Mouse (Mus musculus) adrenal gland, adult (tissue): ENCODE measurements around the gene Sh3glb2.

ENCODE experiments used
- DNase-seq, 2 experiments: peaks; one replicate each; pipeline ENCODE4 v3.0.0; 2022 to 2023; ENCODE audit warnings: low spot score in 1 of 2; ENCODE audit not compliant: inconsistent age in 2 of 2

Sh3glb2 gene

DNA sequence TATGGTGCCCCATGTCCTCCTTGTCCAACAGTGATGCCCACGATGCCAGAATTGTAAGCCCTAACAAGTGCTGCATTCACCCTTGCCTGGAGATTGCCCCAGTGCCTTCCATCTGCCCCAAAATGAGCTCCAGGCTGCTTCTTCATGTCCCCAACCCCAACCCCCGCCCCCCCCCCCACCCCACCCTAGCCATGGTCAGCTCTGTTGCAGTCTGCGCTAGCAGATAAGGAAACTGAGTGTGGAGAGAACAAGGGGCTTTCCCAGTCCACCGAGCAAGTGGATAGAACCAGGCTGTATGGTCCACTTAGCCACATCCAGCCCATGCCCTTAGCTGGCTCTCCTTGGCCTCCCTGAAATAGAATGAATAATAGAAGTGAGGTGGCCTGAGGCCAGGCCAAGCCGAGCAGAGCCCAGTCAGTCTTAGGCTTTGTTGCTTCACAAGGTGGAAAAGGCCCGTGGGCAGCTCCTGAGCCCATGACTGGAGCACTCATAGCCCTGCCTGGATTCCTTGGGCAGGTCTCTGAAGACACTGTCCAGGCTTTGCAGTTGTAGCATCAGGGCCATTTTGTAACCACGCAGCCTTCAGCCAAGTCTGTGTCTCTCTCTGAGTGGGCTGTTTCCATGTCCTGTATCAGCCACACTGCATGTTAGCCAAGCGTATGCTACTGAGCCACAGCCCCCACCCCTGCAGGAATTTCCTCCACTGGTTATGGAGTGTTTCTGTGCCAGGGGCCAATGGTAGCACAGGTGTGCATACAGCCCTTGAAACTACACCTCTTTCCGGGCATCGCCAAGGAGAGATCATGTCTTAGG, 21.6 kb upstream of the Sh3glb2 start:
- peak in 1 of 2 experiments; percentile 62 for DNase-seq

DNA sequence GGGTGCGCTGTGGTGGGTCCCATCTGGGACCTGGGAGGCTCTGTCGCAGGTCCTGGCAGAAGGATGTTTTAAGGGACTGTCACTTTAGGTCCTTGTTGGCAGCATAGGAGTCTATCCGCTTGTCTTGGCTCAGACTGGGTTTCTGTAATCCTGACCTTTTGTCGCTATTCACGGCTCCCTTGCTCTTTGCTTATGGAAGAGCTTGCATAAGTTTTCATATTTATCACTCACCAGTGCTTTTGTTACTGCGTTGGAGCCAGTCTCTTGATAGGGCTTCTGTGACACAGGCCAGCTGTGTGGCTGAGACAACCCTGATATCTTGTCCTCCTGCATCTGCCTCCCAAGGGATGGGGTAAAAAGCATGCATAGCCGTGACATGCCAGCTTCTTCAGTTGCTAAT, 20.2 kb upstream of the Sh3glb2 start:
- peak in 1 of 2 experiments; percentile 49 for DNase-seq

DNA sequence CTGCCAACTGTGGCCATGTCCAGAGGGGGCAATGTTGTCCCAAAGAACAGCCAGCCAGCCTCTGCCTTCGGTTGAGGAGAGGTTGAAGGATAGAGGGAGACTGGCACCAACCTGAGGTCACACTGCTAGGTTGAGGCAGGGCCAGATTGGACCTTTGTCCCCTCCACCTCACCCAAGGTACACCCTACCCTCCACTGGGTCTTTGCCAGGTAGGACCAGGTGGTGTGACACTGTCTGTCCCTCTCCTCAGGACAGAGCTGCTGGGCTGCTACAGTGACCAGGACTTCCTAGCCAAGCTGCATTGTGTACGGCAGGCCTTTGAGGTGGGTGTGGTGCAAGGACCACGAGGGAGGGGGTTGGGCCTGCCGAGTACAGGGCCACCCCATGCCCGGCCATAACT, 18.6 kb upstream of the Sh3glb2 start:
- DNase-seq, result no peak

DNA sequence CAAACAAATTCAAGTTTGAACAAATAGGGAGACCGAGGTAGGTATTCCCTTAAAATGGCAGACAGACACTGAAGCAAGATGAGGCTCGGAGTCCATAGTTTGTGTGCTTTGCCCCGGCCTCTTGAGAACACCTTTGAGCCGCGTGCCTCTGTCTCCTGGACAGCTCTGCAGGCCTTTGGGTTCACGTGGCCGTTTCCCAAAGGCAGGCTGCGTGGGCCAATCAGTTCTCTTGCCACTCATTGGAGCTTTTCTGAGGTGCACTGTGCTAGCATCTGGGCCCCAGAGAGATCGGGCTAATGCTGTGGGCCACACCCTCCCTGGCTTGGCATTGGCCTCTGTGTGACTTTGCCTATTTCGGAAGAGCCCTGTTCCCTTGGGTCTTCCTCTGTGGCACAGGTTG, 16.8 kb upstream of the Sh3glb2 start:
- DNase-seq, result peak in 1 of 2 experiments; percentile 40

DNA sequence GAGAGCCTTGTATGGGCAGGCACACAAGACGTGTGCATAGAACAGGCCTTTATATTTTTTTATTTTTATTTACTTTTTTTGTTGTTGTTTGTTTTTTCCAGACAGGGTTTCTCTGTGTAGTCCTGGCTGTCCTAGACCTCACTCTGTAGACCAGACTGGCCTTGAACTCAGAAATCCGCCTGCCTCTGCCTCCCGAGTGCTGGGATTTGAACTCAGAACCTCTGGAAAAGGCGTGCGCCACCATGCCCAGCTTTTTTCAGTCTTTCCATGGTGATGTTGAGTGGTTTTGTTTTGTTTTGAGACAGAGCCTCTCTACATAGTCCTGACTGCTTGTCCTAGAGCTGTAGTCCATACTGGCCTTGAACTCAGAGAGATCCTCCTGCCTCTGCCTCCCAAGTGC, 13.6 kb upstream of the Sh3glb2 start:
- DNase-seq, result no peak

DNA sequence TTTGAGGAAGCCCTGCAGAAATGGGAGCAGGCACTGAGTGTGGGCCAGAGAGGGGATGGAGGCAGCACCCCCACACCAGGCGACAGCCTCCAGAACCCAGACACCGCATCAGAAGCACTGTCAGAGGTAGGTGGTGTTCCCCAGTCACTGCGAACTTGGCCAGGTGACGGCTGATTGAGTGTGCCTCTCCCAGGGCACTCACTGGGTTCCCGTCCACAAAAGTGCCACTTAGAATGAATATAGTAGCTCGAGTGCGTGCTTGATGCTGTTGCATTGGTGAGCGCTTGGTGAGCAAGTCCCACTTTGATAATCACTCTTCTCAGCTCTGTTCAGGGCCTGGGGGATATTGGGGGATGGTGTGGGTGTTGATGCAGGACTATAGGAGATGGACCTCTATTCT, 12.4 kb upstream of the Sh3glb2 start:
- no peak for DNase-seq

DNA sequence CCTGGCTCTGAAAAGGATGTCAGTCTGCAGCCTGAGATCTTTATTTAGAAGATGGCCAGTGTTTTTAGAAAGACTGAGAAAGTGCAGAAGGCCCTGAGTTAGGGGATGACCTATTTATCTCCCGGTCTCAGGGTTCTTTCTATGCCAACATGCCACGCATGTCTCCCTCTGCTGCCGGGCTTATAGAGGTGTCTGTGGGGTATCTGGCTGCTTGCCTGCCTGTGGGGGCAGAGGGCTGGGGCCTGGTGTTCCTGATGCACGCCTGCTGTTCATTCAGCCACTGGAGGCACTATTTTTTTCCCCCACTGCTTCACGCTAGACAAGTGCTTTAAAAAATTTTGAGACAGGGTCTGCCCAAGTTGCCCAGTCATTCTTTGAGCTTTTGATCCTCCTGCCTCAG, 7.1 kb upstream of the Sh3glb2 start:
- DNase-seq, result no peak

DNA sequence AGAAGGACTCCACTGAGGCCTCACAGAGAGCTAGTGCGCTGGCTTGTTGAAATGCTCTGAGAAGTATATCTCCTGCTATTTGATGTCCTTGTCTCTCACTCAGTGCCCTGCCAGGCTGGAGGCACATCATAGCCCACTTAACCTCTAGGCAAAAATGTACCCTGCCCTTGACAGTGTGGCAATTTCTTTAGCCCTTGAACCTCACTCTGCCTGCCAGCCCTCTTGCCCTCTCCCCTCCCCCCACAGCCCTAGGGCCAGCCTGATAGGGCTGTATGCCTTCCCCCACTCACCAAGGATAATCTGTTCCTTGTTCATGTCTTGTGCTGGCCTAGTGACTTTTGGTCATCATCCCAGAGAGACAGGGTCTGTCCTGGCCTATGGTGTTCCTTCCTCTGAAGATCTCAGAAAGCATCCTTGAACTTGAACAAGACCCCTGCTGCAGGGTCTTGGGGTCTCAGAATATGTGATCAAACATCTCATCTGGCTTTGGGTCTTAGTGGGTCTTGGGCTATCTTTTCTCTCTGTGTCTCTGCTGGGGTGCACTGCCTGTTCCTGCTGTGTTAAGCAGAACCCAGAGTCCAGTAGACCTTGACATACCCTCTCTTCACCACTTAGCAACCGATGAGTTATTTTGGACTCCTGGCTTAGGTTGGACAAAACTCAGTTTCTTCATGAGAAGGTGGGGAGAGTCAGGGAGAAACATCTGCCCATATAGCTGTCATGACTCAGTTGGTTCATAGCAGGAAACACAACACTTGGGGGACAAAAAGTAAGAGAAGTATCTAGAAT, 6.3 kb upstream of the Sh3glb2 start:
- peak; percentile 41 to 75 for DNase-seq

DNA sequence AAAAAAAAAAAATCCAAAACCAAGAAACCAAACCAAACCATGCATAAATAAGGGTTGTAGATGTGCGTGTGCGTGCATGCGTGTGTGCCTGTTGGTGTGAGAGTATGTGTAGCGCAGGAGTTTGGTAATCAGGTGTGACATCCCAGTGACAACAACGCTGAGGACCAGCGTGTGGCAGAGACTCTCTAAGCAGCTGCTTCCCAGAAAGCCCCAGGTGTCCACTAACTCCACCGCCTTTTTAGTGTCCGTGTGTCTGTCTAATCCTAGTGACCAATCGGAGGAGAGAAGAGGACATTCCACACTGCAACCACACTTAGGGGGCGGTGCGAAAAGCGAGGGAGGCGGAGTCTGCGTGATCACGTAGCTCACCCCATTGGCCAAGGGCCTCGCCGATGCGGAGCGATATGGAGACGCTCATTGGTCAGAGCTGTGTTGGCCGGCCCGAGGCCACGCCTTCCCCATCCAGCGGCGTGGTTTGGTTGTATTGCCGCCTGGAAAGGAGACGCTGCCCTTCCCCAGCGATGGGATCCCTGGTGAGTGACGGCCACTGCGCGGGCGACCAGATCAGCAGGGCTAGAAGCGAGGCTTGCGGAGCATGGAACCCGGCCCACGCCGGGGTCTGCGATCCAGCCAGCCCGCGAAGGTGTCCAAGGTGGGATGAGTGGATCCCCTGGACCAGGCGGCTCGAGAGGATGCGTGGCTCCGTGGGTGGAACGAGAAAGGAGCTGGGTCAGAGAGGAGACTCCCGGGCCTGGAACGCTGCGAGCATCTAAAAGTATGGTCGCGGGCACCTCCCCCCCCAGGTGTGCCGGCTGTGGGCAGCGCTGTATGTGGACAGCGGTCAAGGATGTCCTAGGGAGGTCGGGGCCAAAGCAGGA, 4.9 kb upstream of the Sh3glb2 start, which contains the start of gene Miga2:
TSS of gene Miga2 (plus strand) at position 461 of the 878 bp plus-strand sequence.
- peak; percentile 99 to 100 for DNase-seq

DNA sequence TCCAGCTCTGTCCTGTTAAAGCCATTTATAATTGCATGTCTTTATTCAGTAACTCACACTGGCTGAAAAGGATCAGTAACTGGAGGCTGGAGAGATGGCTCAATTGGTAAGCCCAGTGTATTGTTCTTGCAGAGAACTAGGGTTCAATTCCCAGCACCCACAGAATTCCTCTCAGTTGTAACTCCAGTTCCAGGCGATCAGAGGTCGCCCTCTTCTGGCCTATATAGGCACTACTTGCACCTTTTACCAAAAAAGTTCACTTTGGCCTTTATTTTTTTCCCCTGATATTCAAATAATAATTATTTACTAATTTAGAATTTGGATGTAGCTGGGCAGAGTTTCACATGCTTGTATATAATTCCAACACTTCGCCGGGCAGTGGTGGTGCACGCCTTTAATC, 3.7 kb upstream of the Sh3glb2 start:
- no peak for DNase-seq

DNA sequence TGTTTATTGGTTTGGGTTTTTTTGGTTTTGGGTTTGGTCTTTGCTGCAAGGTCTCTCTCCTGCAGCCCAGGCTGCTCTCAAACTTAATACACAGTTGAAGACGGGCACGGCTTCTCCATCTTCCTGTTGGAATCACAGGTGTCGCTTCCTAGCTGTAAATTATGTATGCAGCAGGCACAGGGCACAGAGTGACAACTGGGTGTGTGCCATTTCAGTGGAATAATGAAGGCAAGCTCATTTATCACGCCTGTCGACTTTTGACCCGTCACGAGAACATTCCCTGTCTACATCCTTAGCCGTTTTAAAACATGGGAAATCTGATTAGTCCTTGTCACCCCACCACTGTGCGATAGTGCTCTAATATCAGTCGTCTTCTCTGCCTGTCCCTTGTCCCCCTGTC, 1.5 kb upstream of the Sh3glb2 start:
- no peak for DNase-seq

DNA sequence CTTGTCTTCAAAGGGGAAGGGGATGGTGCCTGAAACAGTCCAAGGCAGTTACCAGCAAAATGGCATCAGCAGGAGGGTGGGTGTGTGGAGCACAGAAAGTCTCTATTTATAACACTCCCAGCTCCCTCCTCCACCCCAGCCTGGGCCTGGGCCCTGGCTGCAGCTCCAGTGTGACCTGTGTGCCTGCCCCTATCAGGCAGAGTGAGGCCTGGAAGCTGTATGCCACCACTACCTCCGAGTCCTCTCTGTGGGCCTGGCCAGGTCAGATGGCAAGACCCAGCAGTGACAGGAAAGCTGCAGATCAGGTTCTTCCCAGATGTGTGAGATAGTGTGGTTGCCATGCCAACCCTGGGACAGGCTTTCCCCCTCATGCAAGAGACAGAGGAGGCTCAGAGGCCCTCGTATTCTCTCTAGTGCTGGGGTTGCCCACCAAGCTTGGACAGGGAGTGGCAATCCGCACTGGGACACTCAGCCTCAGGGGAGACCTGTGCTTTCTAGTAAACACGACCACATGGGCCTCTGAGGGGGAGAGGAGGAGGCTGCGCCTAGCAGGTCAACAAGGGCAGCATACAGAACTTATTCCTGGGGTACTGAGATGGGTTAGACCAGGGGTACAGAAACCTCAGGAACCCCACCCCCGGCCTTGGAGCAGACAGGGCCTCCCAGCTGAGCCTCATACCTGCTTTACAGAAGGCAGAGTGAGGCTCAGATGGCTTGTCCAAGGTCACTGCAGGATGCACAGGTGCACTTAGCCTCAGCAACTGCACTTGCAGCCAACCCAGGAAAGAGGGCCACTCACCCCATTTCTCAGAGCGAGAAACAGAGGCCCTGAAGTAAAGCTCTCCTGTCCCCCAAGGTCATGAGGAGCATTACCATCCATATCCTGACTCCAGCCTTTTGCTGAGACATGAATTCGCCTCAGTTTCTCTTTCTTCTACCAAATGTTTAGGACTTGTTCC, 1.3 kb downstream of the Sh3glb2 start:
- DNase-seq, result peak; percentile 33 to 60

DNA sequence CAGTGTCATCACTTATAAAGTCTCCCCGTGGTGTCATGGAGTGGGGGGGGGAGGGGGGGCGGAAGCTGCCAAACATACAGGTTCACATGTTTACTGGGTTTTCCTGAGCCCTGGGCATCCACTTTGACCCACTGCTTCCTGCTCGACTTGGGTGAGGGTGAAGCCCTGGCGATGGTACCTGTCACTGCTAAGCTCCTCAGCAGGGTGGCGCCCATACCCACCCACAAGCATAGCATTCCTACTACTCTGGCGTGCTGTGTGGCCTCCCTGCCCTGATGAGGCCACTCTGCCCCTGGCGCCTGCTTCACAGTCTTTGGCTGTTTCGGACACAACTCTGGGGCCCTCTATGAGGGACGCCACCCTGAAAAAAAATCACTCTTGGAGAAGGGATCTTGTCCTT, 2.2 kb downstream of the Sh3glb2 start:
- peak; percentile 18 to 35 for DNase-seq

DNA sequence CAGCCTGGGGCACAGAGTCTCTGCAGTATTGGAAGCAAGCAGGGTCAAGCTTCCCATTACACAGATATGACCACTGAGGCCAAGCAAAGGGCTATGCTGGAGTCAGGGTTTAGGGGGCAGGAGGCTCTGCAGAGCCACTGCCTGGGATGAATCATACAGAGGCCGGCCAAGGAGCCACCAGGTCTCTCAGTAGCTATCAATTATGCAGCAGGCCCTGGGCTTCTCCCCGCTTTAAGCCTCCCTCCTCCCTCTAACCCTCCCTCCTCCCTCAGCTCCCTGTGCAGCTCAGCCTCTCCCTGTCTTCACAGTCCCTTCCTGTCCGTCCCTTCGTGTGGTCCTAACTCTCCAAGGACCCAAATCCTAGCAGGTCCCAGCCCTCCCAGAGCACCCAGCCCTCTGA, 2.9 kb downstream of the Sh3glb2 start:
- peak; percentile 45 to 58 for DNase-seq

DNA sequence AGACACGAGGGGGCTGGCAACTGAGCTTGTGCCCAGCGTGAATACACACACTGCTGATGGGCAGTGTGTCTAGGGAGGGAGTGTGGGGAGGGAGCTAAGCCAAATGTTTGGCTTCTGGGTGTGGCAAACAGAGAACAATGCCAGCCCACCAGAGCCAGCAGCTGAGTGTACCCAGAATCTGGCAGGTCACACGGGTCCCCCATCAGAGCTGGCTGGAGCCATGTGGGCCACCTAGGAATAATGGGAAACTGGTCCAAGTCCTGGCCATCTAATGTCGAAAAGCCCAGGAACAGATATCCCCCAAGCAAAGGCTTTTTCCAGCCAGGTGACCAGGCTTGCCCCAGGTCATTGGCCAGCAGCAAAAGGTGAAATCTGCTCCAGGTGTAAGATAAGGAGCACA, 3.3 kb downstream of the Sh3glb2 start:
- peak; percentile 13 to 41 for DNase-seq

DNA sequence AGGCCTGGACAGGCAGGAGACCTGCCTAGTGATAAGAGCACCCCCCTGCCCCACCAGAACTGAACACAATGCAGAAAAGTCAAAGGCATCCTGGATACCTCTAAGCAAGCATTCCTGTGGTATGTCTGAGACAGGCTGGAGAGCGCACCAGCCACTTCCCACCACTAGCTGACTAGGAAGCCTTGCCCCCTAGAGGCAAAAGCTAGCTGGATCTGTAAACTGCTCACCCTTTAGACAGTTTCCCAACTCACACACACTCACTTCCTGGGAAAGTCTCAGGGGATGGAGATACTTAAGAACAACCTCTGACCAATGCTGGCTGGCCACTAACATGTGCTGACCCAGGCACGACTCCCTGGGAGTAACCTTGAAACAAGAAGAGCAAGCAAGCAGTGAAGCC, 8.0 kb downstream of the Sh3glb2 start:
- DNase-seq, result peak in 1 of 2 experiments; percentile 64

DNA sequence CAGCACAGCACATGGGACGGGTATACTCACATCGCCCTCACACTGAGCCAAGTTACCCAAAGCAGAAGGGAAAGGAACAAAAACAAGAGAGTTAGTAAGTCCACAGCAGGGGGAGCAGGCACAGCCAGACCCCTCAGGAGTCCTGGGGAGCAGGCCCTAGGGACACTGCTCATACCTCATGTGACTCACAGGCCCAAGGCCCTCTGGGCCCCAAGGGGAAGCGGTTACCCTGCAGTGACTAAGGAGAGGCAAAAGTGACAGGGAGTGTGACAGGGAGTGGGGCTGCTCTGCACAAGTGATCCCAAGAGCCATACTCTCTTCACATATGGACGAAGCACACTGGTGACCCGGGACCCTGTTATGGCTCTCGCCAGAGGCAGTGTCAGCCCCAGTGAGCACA, 9.9 kb downstream of the Sh3glb2 start:
- peak; percentile 71 to 87 for DNase-seq

DNA sequence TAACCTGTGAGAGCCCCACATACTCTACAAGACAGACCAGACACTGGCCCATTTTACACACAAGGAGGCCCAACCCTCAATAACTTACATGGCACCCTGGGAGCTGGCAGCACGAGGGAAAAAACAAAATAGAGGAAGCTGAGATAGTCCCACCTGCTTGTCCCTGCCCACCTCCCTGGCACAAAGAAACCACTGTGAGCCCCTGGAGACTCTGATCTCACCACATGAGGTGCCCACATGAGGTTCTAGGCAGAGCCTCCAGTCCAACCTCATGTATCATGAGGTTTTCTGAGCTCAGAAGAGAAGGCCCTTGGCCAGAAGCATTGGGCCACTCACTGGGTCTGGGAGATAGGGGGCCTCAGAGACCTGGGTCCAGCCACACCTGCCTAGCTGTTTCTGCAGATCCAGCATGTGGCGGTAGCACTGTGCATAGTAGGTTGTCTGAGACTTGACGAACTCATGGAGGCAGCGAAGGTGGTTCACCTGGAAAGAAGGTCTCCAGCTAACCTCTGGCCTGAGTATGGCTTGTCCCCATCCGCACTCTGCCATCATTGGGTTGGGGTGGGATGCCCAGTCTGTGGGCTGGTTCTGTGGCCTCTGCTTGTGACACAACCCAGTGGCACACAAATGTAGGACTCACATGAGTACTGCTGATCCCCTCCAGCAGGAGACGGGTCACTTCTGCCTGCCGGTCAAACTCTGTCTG, 13.0 kb downstream of the Sh3glb2 start:
- DNase-seq, result no peak

DNA sequence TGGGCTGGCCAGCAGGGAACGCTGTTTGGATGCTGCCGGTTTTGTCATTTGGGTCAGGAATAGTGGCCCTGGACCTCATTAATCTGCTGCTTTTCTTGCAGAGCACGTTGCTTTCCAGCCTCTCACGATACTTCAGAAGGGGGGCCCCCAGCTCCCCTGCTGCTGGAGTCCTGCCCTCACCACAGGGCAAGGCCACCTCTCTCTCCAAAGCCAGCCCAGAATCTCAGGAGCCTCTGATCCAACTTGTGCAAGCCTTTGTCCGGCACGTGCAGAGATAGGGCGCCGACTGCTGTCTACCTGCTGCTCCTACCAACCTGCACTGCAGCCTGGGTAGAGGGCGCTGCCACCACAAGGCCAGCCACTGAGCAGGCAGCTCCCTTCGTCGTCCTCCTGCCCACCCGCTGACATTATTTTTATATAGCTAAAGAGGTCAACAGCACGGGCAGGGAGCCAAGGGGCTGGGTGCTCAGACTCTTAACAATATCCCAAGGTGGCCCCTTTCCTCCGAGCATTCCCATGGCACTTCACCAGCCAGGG, 15.5 kb downstream of the Sh3glb2 start:
- DNase-seq, result peak; percentile 80 to 90
